Mouse (Mus musculus): ENCODE measurements around the gene Rhbdf2. TPM values are rescaled to one million over a fixed set of nuclear protein-coding genes. Genes with fewer than 3 reads are reported as not detected.

Rhbdf2 gene
- total RNA-seq, 4 experiments from 2014 or later, result 8.7 to 12.6 (median 10.6) TPM

- no peak for DNase-seq (ENCODE audit: low spot score)
Measured at GRCm38 (mm10) chr11:116659027-116659621, 32.3 kb upstream of the Rhbdf2 start.

GRCm38 (mm10) chr11:116658238-116658637, 31.4 kb upstream of the Rhbdf2 start:
- no peak for DNase-seq (ENCODE audit: low spot score)

GRCm38 (mm10) chr11:116657311-116658223, 30.7 kb upstream of the Rhbdf2 start:
- peak; percentile 96 for DNase-seq (ENCODE audit: low spot score)

GRCm38 (mm10) chr11:116656348-116657191, 29.8 kb upstream of the Rhbdf2 start:
- no peak for DNase-seq (ENCODE audit: low spot score)

- DNase-seq (ENCODE audit: low spot score), result no peak
Measured at GRCm38 (mm10) chr11:116654255-116654821, 27.5 kb upstream of the Rhbdf2 start, which contains the start of gene Cygb. TSS of gene Cygb (minus strand) at chr11:116654313.

GRCm38 (mm10) chr11:116653709-116654221, 26.9 kb upstream of the Rhbdf2 start:
- no peak for DNase-seq (ENCODE audit: low spot score)

GRCm38 (mm10) chr11:116653234-116653633, 26.4 kb upstream of the Rhbdf2 start, which contains the start of gene Prcd:
TSS of gene Prcd (plus strand) at chr11:116653534.
- no peak for DNase-seq (ENCODE audit: low spot score)

- DNase-seq (ENCODE audit: low spot score), result no peak
Measured at GRCm38 (mm10) chr11:116652330-116653098, 25.7 kb upstream of the Rhbdf2 start.

- DNase-seq (ENCODE audit: low spot score), result no peak
Measured at GRCm38 (mm10) chr11:116651339-116651738, 24.5 kb upstream of the Rhbdf2 start.

GRCm38 (mm10) chr11:116650811-116651210, 24.0 kb upstream of the Rhbdf2 start:
- DNase-seq (ENCODE audit: low spot score), result no peak

GRCm38 (mm10) chr11:116649711-116650337, 23.0 kb upstream of the Rhbdf2 start:
- DNase-seq (ENCODE audit: low spot score), result no peak

- no peak for DNase-seq (ENCODE audit: low spot score)
Measured at GRCm38 (mm10) chr11:116648976-116649375, 22.2 kb upstream of the Rhbdf2 start.

GRCm38 (mm10) chr11:116648213-116648921, 21.5 kb upstream of the Rhbdf2 start:
- peak; percentile 76 for DNase-seq (ENCODE audit: low spot score)

- peak; percentile 76 for DNase-seq (ENCODE audit: low spot score)
Measured at GRCm38 (mm10) chr11:116647340-116647991, 20.6 kb upstream of the Rhbdf2 start.

- no peak for DNase-seq (ENCODE audit: low spot score)
Measured at GRCm38 (mm10) chr11:116646771-116647170, 20.0 kb upstream of the Rhbdf2 start.

- no peak for DNase-seq (ENCODE audit: low spot score)
Measured at GRCm38 (mm10) chr11:116646136-116646535, 19.3 kb upstream of the Rhbdf2 start.

- no peak for DNase-seq (ENCODE audit: low spot score)
Measured at GRCm38 (mm10) chr11:116645446-116646110, 18.8 kb upstream of the Rhbdf2 start.
